Mouse (Mus musculus): ENCODE results near the gene Ift80.

GRCm38 (mm10) chr3:68886845-68887244 is 117.5 kb downstream of the Ift80 start:
- TF ChIP-seq CTCF (IDR thresholded peaks at IDR 0.05; ENCODE audit: low read depth, low read length) (no peak), POLR2A (IDR thresholded peaks at IDR 0.05; ENCODE audit: extremely low read depth, insufficient read depth, low read length) (no peak)

All from liver, adult 2 months (tissue).